Mouse (Mus musculus): Measurements from ENCODE around the gene Cetn2. TPM values are rescaled to one million over a fixed set of nuclear protein-coding genes. Genes with fewer than 3 reads are reported as not detected.

Cetn2 gene
- polyA plus RNA-seq (2012; ENCODE audit: low replicate concordance), result 1.4 TPM in 1 of 2 replicates, not detected in the other

GRCm38 (mm10) chrX:72917884-72918681 is at the start of gene Cetn2, which contains the start of gene Nsdhl:
TSS of gene Cetn2 (minus strand) at chrX:72918411.
TSS of gene Nsdhl (plus strand) at chrX:72918557.

Other genes starting within 250 kb of the Cetn2 start
- not detected in 2 replicates for gene Gabrq, start 93.2 kb downstream of the Cetn2 start, polyA plus RNA-seq (2012; ENCODE audit: low replicate concordance)
- 0.48 and 2.9 TPM in 2 replicates for gene Nsdhl, start 146 bp upstream of the Cetn2 start, polyA plus RNA-seq (2012; ENCODE audit: low replicate concordance)
- gene Zfp185, start 68.9 kb upstream of the Cetn2 start, polyA plus RNA-seq (2012; ENCODE audit: low replicate concordance), result not detected in 2 replicates
- not detected in 2 replicates for gene Pnma5, start 118.7 kb upstream of the Cetn2 start, polyA plus RNA-seq (2012; ENCODE audit: low replicate concordance)
- 0.11 TPM in 1 of 2 replicates, not detected in the other for gene Pnma3, start 146.4 kb upstream of the Cetn2 start, polyA plus RNA-seq (2012; ENCODE audit: low replicate concordance)
- gene Xlr4a, start 164.1 kb upstream of the Cetn2 start, polyA plus RNA-seq (2012; ENCODE audit: low replicate concordance), result 0.15 TPM in 1 of 2 replicates, not detected in the other
- not detected in 2 replicates for gene Xlr3a, start 178.7 kb upstream of the Cetn2 start, polyA plus RNA-seq (2012; ENCODE audit: low replicate concordance)
- gene Gm14685, start 198.6 kb upstream of the Cetn2 start, polyA plus RNA-seq (2012; ENCODE audit: low replicate concordance), result 0.14 TPM in 1 of 2 replicates, not detected in the other
- not detected in 2 replicates for gene Xlr5b, start 230.4 kb upstream of the Cetn2 start, polyA plus RNA-seq (2012; ENCODE audit: low replicate concordance)
- gene DXBay18, start 231.0 kb upstream of the Cetn2 start, polyA plus RNA-seq (2012; ENCODE audit: low replicate concordance), result not detected in 2 replicates